Mouse (Mus musculus): Measurements from ENCODE around the gene Rbm39. TPM values are rescaled to one million over a fixed set of nuclear protein-coding genes. Genes with fewer than 3 reads are reported as not detected.

Rbm39 gene
- polyA plus RNA-seq, 1 experiment from 2014 or later, result 349 TPM

- Histone ChIP-seq H3K4me3 (ENCODE audit: low read depth, low read length) (no peak overlapping the region), H3K27me3 (ENCODE audit: control insufficient read depth, insufficient read depth, low read length) (no peaks in the 10 kb centered on the region), H3K9ac (ENCODE audit: low read length) (no peak overlapping the region), H3K4me2 (replicated peaks; ENCODE audit: low read depth) (no peak overlapping the region), H3K36me3 (ENCODE audit: control insufficient read depth, insufficient read depth, low read length) (peaks cover 18% of the 10 kb centered on the region), H3K27ac (replicated peaks) (no peak overlapping the region), H3K9me3 (ENCODE audit: control insufficient read depth, low read length) (no peaks in the 10 kb centered on the region), H3K4me1 (replicated peaks; ENCODE audit: control insufficient read depth, insufficient read depth) (peaks cover 3% of the 10 kb centered on the region; the same call in 1 of the 2 replicates)
- WGBS, result 74% methylated on average over 3 of the region's 3 CpGs
- ATAC-seq (ENCODE audit: low FRiP score, low TSS enrichment), result no peak
- DNase-seq (ENCODE audit: low spot score), result no peak
- TF ChIP-seq EP300 (optimal IDR thresholded peaks at IDR 0.05) (no peak), CTCF (IDR thresholded peaks at IDR 0.05; ENCODE audit: low read depth) (no peak)
These were observed 32.6 kb downstream of the Rbm39 start for GRCm38 (mm10) chr2:156147316-156147915.

GRCm38 (mm10) chr2:156146272-156146989, 33.6 kb downstream of the Rbm39 start:
- H3K4me3 ChIP-seq (ENCODE audit: low read depth, low read length), result no peak overlapping the region
- H3K27me3 ChIP-seq (ENCODE audit: control insufficient read depth, insufficient read depth, low read length), result no peaks in the 10 kb centered on the region
- no peak overlapping the region for H3K27ac ChIP-seq (replicated peaks)
- H3K4me1 ChIP-seq (replicated peaks; ENCODE audit: control insufficient read depth, insufficient read depth), result peaks cover 3% of the 10 kb centered on the region; the same call in 1 of the 2 replicates
- DNase-seq (ENCODE audit: low spot score) (no peak), ATAC-seq (ENCODE audit: low FRiP score, low TSS enrichment) (no peak)
- no peak for TF ChIP-seq CTCF (IDR thresholded peaks at IDR 0.05; ENCODE audit: low read depth)
- no peak for TF ChIP-seq EP300 (optimal IDR thresholded peaks at IDR 0.05)
- no peak overlapping the region for H3K9ac ChIP-seq (ENCODE audit: low read length)
- H3K9me3 ChIP-seq (ENCODE audit: control insufficient read depth, low read length), result no peaks in the 10 kb centered on the region
- no peak overlapping the region for H3K4me2 ChIP-seq (replicated peaks; ENCODE audit: low read depth)
- H3K36me3 ChIP-seq (ENCODE audit: control insufficient read depth, insufficient read depth, low read length), result peaks cover 18% of the 10 kb centered on the region
- WGBS, result 59% methylated on average over 5 of the region's 5 CpGs

GRCm38 (mm10) chr2:156145486-156146130, 34.4 kb downstream of the Rbm39 start:
- Histone ChIP-seq H3K4me3 (ENCODE audit: low read depth, low read length) (no peak overlapping the region), H3K9me3 (ENCODE audit: control insufficient read depth, low read length) (no peaks in the 10 kb centered on the region), H3K9ac (ENCODE audit: low read length) (no peak overlapping the region), H3K4me1 (replicated peaks; ENCODE audit: control insufficient read depth, insufficient read depth) (peaks cover 3% of the 10 kb centered on the region; the same call in 1 of the 2 replicates), H3K36me3 (ENCODE audit: control insufficient read depth, insufficient read depth, low read length) (peaks cover 18% of the 10 kb centered on the region), H3K4me2 (replicated peaks; ENCODE audit: low read depth) (no peak overlapping the region; the same call in 1 of the 2 replicates), H3K27me3 (ENCODE audit: control insufficient read depth, insufficient read depth, low read length) (no peaks in the 10 kb centered on the region), H3K27ac (replicated peaks) (no peak overlapping the region)
- ATAC-seq (ENCODE audit: low FRiP score, low TSS enrichment) (no peak), DNase-seq (ENCODE audit: low spot score) (no peak)
- 62% methylated on average over 11 of the region's 11 CpGs for WGBS
- TF ChIP-seq EP300 (optimal IDR thresholded peaks at IDR 0.05), result no peak
- TF ChIP-seq CTCF (IDR thresholded peaks at IDR 0.05; ENCODE audit: low read depth), result no peak

- Histone ChIP-seq H3K4me3 (ENCODE audit: low read depth, low read length) (peak within 1 kb of the TSS; percentile 74), H3K9me3 (ENCODE audit: control insufficient read depth, low read length) (no peaks in the 10 kb centered on the region), H3K4me1 (replicated peaks; ENCODE audit: control insufficient read depth, insufficient read depth) (peaks cover 3% of the 10 kb centered on the region; the same call in 1 of the 2 replicates), H3K27me3 (ENCODE audit: control insufficient read depth, insufficient read depth, low read length) (no peaks in the 10 kb centered on the region), H3K27ac (replicated peaks) (peak within 1 kb of the TSS; percentile 93), H3K9ac (ENCODE audit: low read length) (peak within 1 kb of the TSS; percentile 88), H3K4me2 (replicated peaks; ENCODE audit: low read depth) (peak within 1 kb of the TSS; percentile 83), H3K36me3 (ENCODE audit: control insufficient read depth, insufficient read depth, low read length) (peaks cover 15% of the 10 kb centered on the region)
- ATAC-seq (ENCODE audit: low FRiP score, low TSS enrichment) (peak; percentile 93), DNase-seq (ENCODE audit: low spot score) (peak; percentile 93)
- under 1% methylated on average over 69 of the region's 70 CpGs for WGBS
- TF ChIP-seq EP300 (optimal IDR thresholded peaks at IDR 0.05) (no peak), CTCF (IDR thresholded peaks at IDR 0.05; ENCODE audit: low read depth) (peak; percentile 77)
These were observed 35.9 kb downstream of the Rbm39 start, which contains the start of the genes Romo1 and Nfs1 for GRCm38 (mm10) chr2:156143953-156144724. Gene Romo1 (plus strand): TSS chr2:156144039. Gene Nfs1 (minus strand): TSS chr2:156144186.

- H3K27me3 ChIP-seq (ENCODE audit: control insufficient read depth, insufficient read depth, low read length), result no peaks in the 10 kb centered on the region
- ATAC-seq (ENCODE audit: low FRiP score, low TSS enrichment), result no peak
- peak overlapping the region; percentile 74 for H3K4me3 ChIP-seq (ENCODE audit: low read depth, low read length)
- peak overlapping the region; percentile 93 for H3K27ac ChIP-seq (replicated peaks)
- WGBS, result 1% methylated on average over 16 of the region's 16 CpGs
- peak overlapping the region; percentile 83 for H3K4me2 ChIP-seq (replicated peaks; ENCODE audit: low read depth)
- DNase-seq (ENCODE audit: low spot score), result no peak
- H3K9ac ChIP-seq (ENCODE audit: low read length), result peak overlapping the region; percentile 88
- TF ChIP-seq CTCF (IDR thresholded peaks at IDR 0.05; ENCODE audit: low read depth), result no peak
- H3K4me1 ChIP-seq (replicated peaks; ENCODE audit: control insufficient read depth, insufficient read depth), result peaks cover 3% of the 10 kb centered on the region; the same call in 1 of the 2 replicates
- H3K36me3 ChIP-seq (ENCODE audit: control insufficient read depth, insufficient read depth, low read length), result peaks cover 9% of the 10 kb centered on the region
- H3K9me3 ChIP-seq (ENCODE audit: control insufficient read depth, low read length), result no peaks in the 10 kb centered on the region
These were observed 36.7 kb downstream of the Rbm39 start for GRCm38 (mm10) chr2:156143367-156143766.

All from stomach, postnatal 0 days (tissue).